Mouse (Mus musculus): ENCODE data around the gene Cdc34. TPM values are rescaled to one million over a fixed set of nuclear protein-coding genes. Genes with fewer than 3 reads are reported as not detected.
"Not testable (repeated sequence)": the region's sequence is repeated elsewhere in the genome, so short reads cannot be mapped to it uniquely, and the experiment has no call there.

The Cdc34 gene
- total RNA-seq, 2 experiments from 2014 or later, result 67.0 to 70.2 TPM

GRCm38 (mm10) chr10:79696129-79696651 lies 14.2 kb downstream of the Cdc34 start:
- DNase-seq, result no peak

- no peak for DNase-seq
These were observed 15.9 kb downstream of the Cdc34 start for GRCm38 (mm10) chr10:79697916-79698315.

- no peak for DNase-seq
These were observed 16.5 kb downstream of the Cdc34 start for GRCm38 (mm10) chr10:79698459-79698858.

GRCm38 (mm10) chr10:79700676-79701075 lies 18.7 kb downstream of the Cdc34 start:
- DNase-seq, result no peak

- no peak for DNase-seq
These were observed 19.6 kb downstream of the Cdc34 start for GRCm38 (mm10) chr10:79701443-79702129.

GRCm38 (mm10) chr10:79702970-79703369 lies 21.0 kb downstream of the Cdc34 start:
- DNase-seq, result not testable (repeated sequence)

- no peak for DNase-seq
These were observed 21.5 kb downstream of the Cdc34 start for GRCm38 (mm10) chr10:79703541-79703940.

GRCm38 (mm10) chr10:79704065-79704969 lies 22.3 kb downstream of the Cdc34 start, which contains the start of gene Bsg:
Gene Bsg (plus strand): TSS chr10:79704491.
- peak; percentile 98 to 99 for DNase-seq

- DNase-seq, result no peak
These were observed 23.0 kb downstream of the Cdc34 start for GRCm38 (mm10) chr10:79704970-79705360.

GRCm38 (mm10) chr10:79705951-79706350 lies 24.0 kb downstream of the Cdc34 start:
- DNase-seq, result no peak

- no peak for DNase-seq
These were observed 24.6 kb downstream of the Cdc34 start for GRCm38 (mm10) chr10:79706406-79707094.

- DNase-seq, result no peak
These were observed 25.2 kb downstream of the Cdc34 start for GRCm38 (mm10) chr10:79707162-79707561.

GRCm38 (mm10) chr10:79707759-79708158 lies 25.8 kb downstream of the Cdc34 start:
- DNase-seq, result no peak

GRCm38 (mm10) chr10:79708668-79709067 lies 26.7 kb downstream of the Cdc34 start:
- DNase-seq, result no peak

- no peak for DNase-seq
These were observed 27.3 kb downstream of the Cdc34 start for GRCm38 (mm10) chr10:79709307-79709706.

- no peak for DNase-seq
These were observed 30.0 kb downstream of the Cdc34 start for GRCm38 (mm10) chr10:79712029-79712428.

GRCm38 (mm10) chr10:79712499-79713126 lies 30.6 kb downstream of the Cdc34 start:
- DNase-seq, result peak; percentile 67 to 71

GRCm38 (mm10) chr10:79713163-79713562 lies 31.2 kb downstream of the Cdc34 start:
- DNase-seq, result no peak

GRCm38 (mm10) chr10:79714996-79715395 lies 33.0 kb downstream of the Cdc34 start:
- no peak for DNase-seq

- DNase-seq, result no peak
These were observed 34.4 kb downstream of the Cdc34 start, which contains the start of gene Hcn2 for GRCm38 (mm10) chr10:79716254-79716987. Gene Hcn2 (plus strand): TSS chr10:79716634.

GRCm38 (mm10) chr10:79716988-79717355 lies 35.0 kb downstream of the Cdc34 start:
- peak in 1 of 2 experiments; percentile 51 for DNase-seq
